Mouse (Mus musculus) embryonic facial prominence, embryonic 11.5 days (tissue): ENCODE measurements around the gene Klk1b4. TPM values are rescaled to one million over a fixed set of nuclear protein-coding genes. Genes with fewer than 3 reads are reported as not detected.

Experiments
- ATAC-seq: fragments of 200-750 bp; cut with Nextera tagmentation; replicated peaks from 2 replicates; pipeline ENCODE4 v1.8.0; 2017; ENCODE audit warnings: low read depth; ENCODE audit not compliant: insufficient number of reproducible peaks, low FRiP score, low TSS enrichment
- DNase-seq: peaks from one replicate; pipeline ENCODE4 v3.0.0-alpha.2; 2015; ENCODE audit warnings: low spot score
- H3K27ac ChIP-seq: fragments of 300-500 bp; sonication (generic); replicated peaks from 2 replicates; pipeline ENCODE4 v1.5.1; 2014; ENCODE audit warnings: mild to moderate bottlenecking, low read depth, low read length, control low read depth
- H3K27me3 ChIP-seq: fragments of 300-500 bp; sonication (generic); 2 replicates; pipeline ENCODE4 v1.6.1; 2014; ENCODE audit warnings: mild to moderate bottlenecking, low read length, moderate library complexity, mixed read lengths; ENCODE audit not compliant: control insufficient read depth, insufficient read depth
- H3K36me3 ChIP-seq: fragments of 300-500 bp; sonication (generic); replicated peaks from 2 replicates; pipeline ENCODE4 v1.6.1; 2014; ENCODE audit warnings: low read depth, mild to moderate bottlenecking, low read length, moderate library complexity, mixed read lengths; ENCODE audit not compliant: control insufficient read depth, insufficient read depth
- H3K4me1 ChIP-seq: fragments of 300-500 bp; sonication (generic); 2 replicates; pipeline ENCODE4 v1.6.1; 2014; ENCODE audit warnings: low read length, mixed read lengths; ENCODE audit not compliant: control insufficient read depth, insufficient read depth
- H3K4me2 ChIP-seq: fragments of 300-500 bp; sonication (generic); 2 replicates; pipeline ENCODE4 v1.6.1; 2014; ENCODE audit warnings: low read depth, mild to moderate bottlenecking, control low read depth, low read length, moderate library complexity
- H3K4me3 ChIP-seq: fragments of 300-500 bp; sonication (generic); 2 replicates; pipeline ENCODE4 v1.5.1; 2014; ENCODE audit warnings: low read depth, low read length, control low read depth
- H3K9ac ChIP-seq: fragments of 300-500 bp; sonication (generic); replicated peaks from 2 replicates; pipeline ENCODE4 v1.6.1; 2014; ENCODE audit warnings: mild to moderate bottlenecking, control low read depth, low read length
- H3K9me3 ChIP-seq: fragments of 300-500 bp; sonication (generic); replicated peaks from 2 replicates; pipeline ENCODE4 v1.6.1; 2016; ENCODE audit warnings: mild to moderate bottlenecking, low read length, inconsistent platforms, mixed read lengths; ENCODE audit not compliant: control insufficient read depth
- WGBS: fragments of 180-500 bp; shearing (Covaris S2); extraction: QIAGEN DNeasy Blood & Tissue Kit; methylation state at CpG from one replicate; pipeline ENCODE4 v1.1.7; 2014; 5-methylcytosine and 5-hydroxymethylcytosine counted together
- polyA plus RNA-seq: library from polyadenylated mRNA; unstranded; fragments of >200 nt; fragmentation: Nextera tagmentation; extraction: Ambion mirVana; gene quantifications from 2 replicates; pipeline ENCODE4 v1.2.1, GENCODE M21; 2014

The Klk1b4 gene
- polyA plus RNA-seq, 1 experiment from 2014 or later: not detected

DNA sequence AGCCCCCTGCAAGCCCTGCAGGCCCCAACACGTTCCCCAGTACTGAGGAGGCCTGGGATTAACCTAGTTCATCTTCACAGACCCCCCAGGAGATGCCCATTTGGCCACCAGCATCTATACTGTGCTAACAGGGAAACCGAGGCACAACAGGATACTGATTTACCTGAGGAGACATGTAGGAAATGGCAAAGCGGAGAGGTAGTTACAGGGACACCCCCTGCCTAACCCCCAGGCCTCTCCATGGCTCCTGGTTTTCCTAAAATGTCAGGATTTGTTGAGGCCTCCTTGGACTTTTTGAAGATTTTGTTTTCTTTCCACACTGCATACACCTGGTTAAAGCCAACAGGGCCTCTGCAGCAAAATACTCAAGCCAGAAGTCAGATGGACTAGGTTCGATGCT lies 50.0 kb downstream of the Klk1b4 start, which contains the start of gene Acp4:
Gene Acp4, minus strand, starts transcription at position 101 of the 400 bp plus-strand sequence.
- Histone ChIP-seq H3K36me3 (no peaks in the 10 kb centered on the region), H3K27ac (no peak within 1 kb of the TSS)

DNA sequence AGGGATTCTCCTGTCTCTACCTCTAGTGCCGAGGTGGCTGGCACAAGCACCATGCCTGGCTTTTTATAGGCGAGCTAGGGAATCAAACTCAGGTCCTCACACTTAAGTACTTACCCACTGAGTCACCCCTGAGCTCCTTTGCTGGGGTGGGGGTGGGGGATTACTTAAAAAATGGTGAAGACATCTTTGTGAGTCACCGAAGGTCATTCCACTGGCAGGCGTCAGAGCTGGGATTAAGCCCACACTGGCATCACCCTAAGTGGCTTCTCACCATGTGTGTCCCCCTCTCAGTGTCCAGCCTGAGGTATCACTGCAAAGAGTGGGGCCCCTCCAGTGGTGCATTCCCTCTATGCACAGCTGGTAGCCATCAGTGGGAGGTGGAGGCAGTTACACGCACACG lies 53.2 kb downstream of the Klk1b4 start:
- ATAC-seq (no peak), DNase-seq (no peak)
- Histone ChIP-seq H3K9ac (no peak overlapping the region), H3K27me3 (peaks cover 8% of the 10 kb centered on the region; the same call in 1 of the 2 replicates), H3K4me1 (no peaks in the 10 kb centered on the region), H3K4me3 (no peak overlapping the region), H3K4me2 (no peak overlapping the region), H3K27ac (no peak overlapping the region), H3K36me3 (no peaks in the 10 kb centered on the region), H3K9me3 (no peaks in the 10 kb centered on the region)
- WGBS: 71% methylated on average over 6 of the region's 6 CpGs

More for the DNA sequence above, 50.0 kb downstream of the Klk1b4 start, which contains the start of gene Acp4:
- Histone ChIP-seq H3K9ac (no peak within 1 kb of the TSS), H3K27me3 (0 out of 2 replicates have a peak, but pooled peaks cover 2% of the 10 kb centered on the region), H3K4me3 (no peak within 1 kb of the TSS), H3K9me3 (no peaks in the 10 kb centered on the region), H3K4me1 (no peaks in the 10 kb centered on the region), H3K4me2 (no peak within 1 kb of the TSS)
- 69% methylated on average over 4 of the region's 4 CpGs for WGBS
- ATAC-seq (no peak), DNase-seq (no peak)

DNA sequence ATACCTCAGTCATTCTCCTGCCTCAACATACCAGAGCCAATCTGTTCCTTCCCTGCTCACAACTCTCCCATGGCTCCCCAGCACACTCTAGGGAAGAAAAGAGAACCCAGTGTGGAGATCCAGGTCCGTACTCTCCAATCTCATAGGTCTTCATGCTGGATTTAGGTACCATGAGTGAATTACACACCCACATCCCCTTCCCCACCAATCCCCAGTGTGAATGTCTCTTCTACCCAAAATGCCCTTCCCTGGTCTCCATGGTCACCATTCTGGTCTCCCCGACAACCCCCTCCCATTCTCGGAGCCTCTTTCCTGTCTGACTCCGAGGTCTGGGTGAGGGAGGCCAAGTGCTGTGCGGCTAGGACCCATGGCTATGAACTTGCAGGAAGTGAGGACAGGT lies 53.9 kb downstream of the Klk1b4 start, which contains the start of gene Gm15517:
Gene Gm15517, plus strand, starts transcription at position 301 of the 400 bp plus-strand sequence.
- Histone ChIP-seq H3K36me3 (no peaks in the 10 kb centered on the region), H3K9ac (no peak within 1 kb of the TSS; the same call in 1 of the 2 replicates), H3K9me3 (no peaks in the 10 kb centered on the region), H3K27ac (no peak within 1 kb of the TSS), H3K4me3 (no peak within 1 kb of the TSS), H3K4me1 (no peaks in the 10 kb centered on the region), H3K27me3 (peaks cover 8% of the 10 kb centered on the region; the same call in 1 of the 2 replicates), H3K4me2 (no peak within 1 kb of the TSS)
- ATAC-seq (0 out of 2 replicates have a peak, but pooled peaks have one; percentile 11), DNase-seq (no peak)
- WGBS: 46% methylated on average over 5 of the region's 5 CpGs

Other genes starting within 250 kb of the Klk1b4 start
- gene Klk1b1, start 240.7 kb upstream of the Klk1b4 start, polyA plus RNA-seq: not detected in 2 replicates
- not detected in 2 replicates for gene Klk1b9, start 231.4 kb upstream of the Klk1b4 start, polyA plus RNA-seq
- gene Klk1b11, start 211.6 kb upstream of the Klk1b4 start, polyA plus RNA-seq: not detected in 2 replicates
- 0.15 TPM in 1 of 2 replicates, not detected in the other for gene Klk1b26, start 195.3 kb upstream of the Klk1b4 start, polyA plus RNA-seq
- not detected in 2 replicates for gene Klk1b27, start 155.1 kb upstream of the Klk1b4 start, polyA plus RNA-seq
- not detected in 2 replicates for gene Klk1b21, start 105.1 kb upstream of the Klk1b4 start, polyA plus RNA-seq
- gene Klk1b22, start 94.8 kb upstream of the Klk1b4 start, polyA plus RNA-seq: not detected in 2 replicates
- not detected in 2 replicates for gene Klk1b16, start 70.7 kb upstream of the Klk1b4 start, polyA plus RNA-seq
- gene Klk1b24, start 19.2 kb upstream of the Klk1b4 start, polyA plus RNA-seq: not detected in 2 replicates
- gene Klk1b3, start 9.2 kb upstream of the Klk1b4 start, polyA plus RNA-seq: not detected in 2 replicates
- not detected in 2 replicates for gene Klk1b5, start 8.5 kb downstream of the Klk1b4 start, polyA plus RNA-seq
- gene Klk1, start 17.9 kb downstream of the Klk1b4 start, polyA plus RNA-seq: not detected in 2 replicates
- gene Gm36864, start 28.7 kb downstream of the Klk1b4 start, polyA plus RNA-seq: not detected in 2 replicates
- 1.00 and 1.9 TPM in 2 replicates for gene 1700028J19Rik, start 39.3 kb downstream of the Klk1b4 start, polyA plus RNA-seq
- 121 and 132 TPM in 2 replicates for gene 2410002F23Rik, start 39.3 kb downstream of the Klk1b4 start, polyA plus RNA-seq
- gene Acp4, start 49.9 kb downstream of the Klk1b4 start, polyA plus RNA-seq: not detected in 2 replicates
- 2.3 TPM in 1 of 2 replicates, not detected in the other for gene Gm15517, start 54.0 kb downstream of the Klk1b4 start, polyA plus RNA-seq
- gene Clec11a, start 99.5 kb downstream of the Klk1b4 start, polyA plus RNA-seq: 2.2 and 2.3 TPM in 2 replicates
- gene Shank1, start 102.8 kb downstream of the Klk1b4 start, polyA plus RNA-seq: 0.98 and 1.00 TPM in 2 replicates
- 1.4 and 1.9 TPM in 2 replicates for gene Syt3, start 176.7 kb downstream of the Klk1b4 start, polyA plus RNA-seq
- 0.99 and 1.4 TPM in 2 replicates for gene 1700008O03Rik, start 178.4 kb downstream of the Klk1b4 start, polyA plus RNA-seq
- 1.9 and 3.2 TPM in 2 replicates for gene Lrrc4b, start 221.6 kb downstream of the Klk1b4 start, polyA plus RNA-seq